Mouse (Mus musculus): ENCODE data around the gene Btaf1. TPM values are rescaled to one million over a fixed set of nuclear protein-coding genes. Genes with fewer than 3 reads are reported as not detected.
A peak's percentile ranks its signal among the peaks of the same experiment; 100 is the strongest.

Gene Btaf1
- total and polyA plus RNA-seq, 3 experiments, result 31.9 to 43.2 (median 38.3) TPM

- H3K9ac ChIP-seq (ENCODE audit: insufficient read depth, low read depth), result no peak overlapping the region
- no peak overlapping the region for H3K4me3 ChIP-seq (replicated peaks in 1 of 3; ENCODE audit: low read depth in 2 of 3, low read length in 2 of 3, poor library complexity in 1 of 3)
- in situ Hi-C loops (cut with MboI; ENCODE audit: low pct_ligation_motif_present, low pct_unique_long_range_greater_than_20kb, low sequenced_read_pairs) (no loop called here), dilution Hi-C loops (cut with MboI; ENCODE audit: extremely low pct_ligation_motif_present, extremely low pct_unique_long_range_greater_than_20kb, low sequenced_read_pairs) (no loop called here)
- DNase-seq (ENCODE audit: extremely low read depth), result no peak
- H3K4me1 ChIP-seq (ENCODE audit: control insufficient read depth in 1 of 2, insufficient read depth in 2 of 2), result peaks cover 2 to 4% of the 10 kb centered on the region in 2 experiments; a peak in 2 of 4 replicates
- no peaks in the 10 kb centered on the region for H3K79me2 ChIP-seq (replicated peaks; ENCODE audit: control insufficient read depth, extremely low read depth, insufficient read depth, poor library complexity, severe bottlenecking)
- peaks cover 12 to 22% of the 10 kb centered on the region in 2 experiments for H3K36me3 ChIP-seq (replicated peaks in 1 of 2; ENCODE audit: control insufficient read depth in 1 of 2, insufficient read depth in 1 of 2, low read length in 1 of 2)
- H3K27me3 ChIP-seq (replicated peaks), result no peaks in the 10 kb centered on the region
- H3K9me3 ChIP-seq (replicated peaks; ENCODE audit: low read length), result no peaks in the 10 kb centered on the region
- TF ChIP-seq CHD2 (IDR thresholded peaks at IDR 0.05; ENCODE audit: low read length), result no peak
- no peak overlapping the region for H3K4me2 ChIP-seq (ENCODE audit: insufficient read depth, low read depth, poor library complexity, severe bottlenecking)
- no peak overlapping the region for H3K27ac ChIP-seq (ENCODE audit: insufficient read depth, low read depth)
Observed at GRCm38 (mm10) chr19:37044431-37044830, 118.6 kb downstream of the Btaf1 start.

- H3K4me3 ChIP-seq (replicated peaks in 1 of 3; ENCODE audit: low read depth in 2 of 3, low read length in 2 of 3, poor library complexity in 1 of 3), result no peak overlapping the region
- H3K9ac ChIP-seq (ENCODE audit: insufficient read depth, low read depth), result no peak overlapping the region
- no peak for DNase-seq (ENCODE audit: extremely low read depth)
- no peaks in the 10 kb centered on the region for H3K79me2 ChIP-seq (replicated peaks; ENCODE audit: control insufficient read depth, extremely low read depth, insufficient read depth, poor library complexity, severe bottlenecking)
- H3K27me3 ChIP-seq (replicated peaks), result no peaks in the 10 kb centered on the region
- TF ChIP-seq MYC (IDR thresholded peaks at IDR 0.05; ENCODE audit: low read depth, low read length), result no peak
- TF ChIP-seq ZC3H11A (IDR thresholded peaks at IDR 0.05; ENCODE audit: low read depth, low read length), result no peak
- no peak for TF ChIP-seq TCF12 (IDR thresholded peaks at IDR 0.05; ENCODE audit: low read depth, low read length)
- no peak for TF ChIP-seq POLR2A (IDR thresholded peaks at IDR 0.05; ENCODE audit: low read depth, low read length)
- TF ChIP-seq GABPA (IDR thresholded peaks at IDR 0.05; ENCODE audit: insufficient replicate concordance, low read depth, low read length), result no peak
- no peak for TF ChIP-seq JUND (conservative IDR thresholded peaks at IDR 0.05; ENCODE audit: low read depth, low read length)
- no peak for TF ChIP-seq POLR2AphosphoS2 (IDR thresholded peaks at IDR 0.05; ENCODE audit: low read depth, low read length)
- in situ Hi-C loops (cut with MboI; ENCODE audit: low pct_ligation_motif_present, low pct_unique_long_range_greater_than_20kb, low sequenced_read_pairs) (no loop called here), dilution Hi-C loops (cut with MboI; ENCODE audit: extremely low pct_ligation_motif_present, extremely low pct_unique_long_range_greater_than_20kb, low sequenced_read_pairs) (no loop called here)
- no peak overlapping the region for H3K27ac ChIP-seq (ENCODE audit: insufficient read depth, low read depth)
- peaks cover 7 to 16% of the 10 kb centered on the region in 2 experiments for H3K36me3 ChIP-seq (replicated peaks in 1 of 2; ENCODE audit: control insufficient read depth in 1 of 2, insufficient read depth in 1 of 2, low read length in 1 of 2)
- no peak overlapping the region for H3K4me2 ChIP-seq (ENCODE audit: insufficient read depth, low read depth, poor library complexity, severe bottlenecking)
- no peaks in the 10 kb centered on the region for H3K4me1 ChIP-seq (ENCODE audit: control insufficient read depth in 1 of 2, insufficient read depth in 2 of 2)
- H3K9me3 ChIP-seq (replicated peaks; ENCODE audit: low read length), result no peaks in the 10 kb centered on the region
Observed at GRCm38 (mm10) chr19:37048507-37048906, 122.6 kb downstream of the Btaf1 start.

GRCm38 (mm10) chr19:37050643-37051345 is 124.9 kb downstream of the Btaf1 start:
- DNase-seq (ENCODE audit: extremely low read depth), result peak; percentile 77
- dilution Hi-C loops (cut with MboI; ENCODE audit: extremely low pct_ligation_motif_present, extremely low pct_unique_long_range_greater_than_20kb, low sequenced_read_pairs), result no loop called here
- H3K79me2 ChIP-seq (replicated peaks; ENCODE audit: control insufficient read depth, extremely low read depth, insufficient read depth, poor library complexity, severe bottlenecking), result no peaks in the 10 kb centered on the region
- TF ChIP-seq TCF12 (IDR thresholded peaks at IDR 0.05; ENCODE audit: low read depth, low read length), result no peak
- TF ChIP-seq SMC3 (IDR thresholded peaks at IDR 0.05; ENCODE audit: low read depth, low read length), result peak; percentile 97
- TF ChIP-seq BHLHE40 (IDR thresholded peaks at IDR 0.05; ENCODE audit: low read depth, low read length), result no peak
- no peak for TF ChIP-seq USF2 (conservative IDR thresholded peaks at IDR 0.05; ENCODE audit: low read depth, low read length)
- peak; percentile 50; the same call in 1 of the 2 replicates for TF ChIP-seq MYC (IDR thresholded peaks at IDR 0.05; ENCODE audit: low read depth, low read length)
- no peak for TF ChIP-seq TBP (conservative IDR thresholded peaks at IDR 0.05; ENCODE audit: low read depth, low read length)
- no peak for TF ChIP-seq USF1 (IDR thresholded peaks at IDR 0.05; ENCODE audit: low read depth, low read length)
- TF ChIP-seq MAFK (IDR thresholded peaks at IDR 0.05; ENCODE audit: insufficient replicate concordance, low read length), result 0 out of 2 replicates have a peak, but pooled peaks have one; percentile 34
- TF ChIP-seq MAZ (IDR thresholded peaks at IDR 0.05; ENCODE audit: low read depth, low read length), result no peak
- TF ChIP-seq CTCF (conservative IDR thresholded peaks at IDR 0.05 in 1 of 2, IDR thresholded peaks at IDR 0.05 in 1 of 2; ENCODE audit: low read depth in 2 of 2, low read length in 2 of 2), result peak; percentile 57 to 96
- TF ChIP-seq POLR2A (IDR thresholded peaks at IDR 0.05; ENCODE audit: low read depth, low read length), result no peak
- peak; percentile 94 for TF ChIP-seq ZC3H11A (IDR thresholded peaks at IDR 0.05; ENCODE audit: low read depth, low read length)
- no peak for TF ChIP-seq KAT2A (IDR thresholded peaks at IDR 0.05; ENCODE audit: insufficient replicate concordance, low read length)
- peak; percentile 72 for TF ChIP-seq SIN3A (IDR thresholded peaks at IDR 0.05; ENCODE audit: low read length)
- TF ChIP-seq MEF2A (IDR thresholded peaks at IDR 0.05; ENCODE audit: borderline replicate concordance, low read depth, low read length), result 0 out of 2 replicates have a peak, but pooled peaks have one; percentile 42
- no peak; the same call in 1 of the 2 replicates for TF ChIP-seq JUND (conservative IDR thresholded peaks at IDR 0.05; ENCODE audit: low read depth, low read length)
- 0 out of 2 replicates have a peak, but pooled peaks have one; percentile 19 for TF ChIP-seq ELF1 (IDR thresholded peaks at IDR 0.05; ENCODE audit: low read depth, low read length)
- TF ChIP-seq JUN (IDR thresholded peaks at IDR 0.05; ENCODE audit: insufficient read depth, low read depth, low read length), result no peak
- peak; percentile 24; the same call in 1 of the 2 replicates for TF ChIP-seq IRF4 (IDR thresholded peaks at IDR 0.05; ENCODE audit: low read depth, low read length)
- TF ChIP-seq NRF1 (IDR thresholded peaks at IDR 0.05; ENCODE audit: low read depth, low read length), result 0 out of 2 replicates have a peak, but pooled peaks have one; percentile 15

More at GRCm38 (mm10) chr19:37050643-37051345, 124.9 kb downstream of the Btaf1 start:
- in situ Hi-C loops (cut with MboI; ENCODE audit: low pct_ligation_motif_present, low pct_unique_long_range_greater_than_20kb, low sequenced_read_pairs), result loop anchor here (5.0 kb wide), 1 partner anchor 212 kb away; no protein-coding TSS in a partner anchor
- Histone ChIP-seq H3K9me3 (replicated peaks; ENCODE audit: low read length) (no peaks in the 10 kb centered on the region), H3K9ac (ENCODE audit: insufficient read depth, low read depth) (no peak overlapping the region), H3K27me3 (replicated peaks) (no peaks in the 10 kb centered on the region), H3K4me1 (ENCODE audit: control insufficient read depth in 1 of 2, insufficient read depth in 2 of 2) (peaks cover 2 to 3% of the 10 kb centered on the region in 2 experiments; a peak in 3 of 4 replicates), H3K4me2 (ENCODE audit: insufficient read depth, low read depth, poor library complexity, severe bottlenecking) (no peak overlapping the region), H3K4me3 (replicated peaks in 1 of 3; ENCODE audit: low read depth in 2 of 3, low read length in 2 of 3, poor library complexity in 1 of 3) (no peak overlapping the region), H3K36me3 (replicated peaks in 1 of 2; ENCODE audit: control insufficient read depth in 1 of 2, insufficient read depth in 1 of 2, low read length in 1 of 2) (peaks cover 1 to 13% of the 10 kb centered on the region in 2 experiments), H3K27ac (ENCODE audit: insufficient read depth, low read depth) (no peak overlapping the region)
